Mouse (Mus musculus): ENCODE data around the gene Fxn. TPM values are rescaled to one million over a fixed set of nuclear protein-coding genes. Genes with fewer than 3 reads are reported as not detected.

The Fxn gene
- polyA plus RNA-seq, 1 experiment from 2014 or later = 39.3 TPM

Other genes with a start within 250 kb of the Fxn start
- gene Fam189a2, start 249.6 kb downstream of the Fxn start, polyA plus RNA-seq (2015; fragmentation: Nextera tagmentation; extraction: Ambion mirVana) = 0.42 and 0.75 TPM in 2 replicates
- 34.5 and 39.2 TPM in 2 replicates for gene Tjp2, start 55.6 kb downstream of the Fxn start, polyA plus RNA-seq (2015; fragmentation: Nextera tagmentation; extraction: Ambion mirVana)
- 49.9 and 55.2 TPM in 2 replicates for gene Fam122a, start 196.8 kb upstream of the Fxn start, polyA plus RNA-seq (2015; fragmentation: Nextera tagmentation; extraction: Ambion mirVana)